Mouse (Mus musculus) liver, embryonic 14.5 days (tissue): ENCODE results near the gene Ptpra. TPM values are rescaled to one million over a fixed set of nuclear protein-coding genes. Genes with fewer than 3 reads are reported as not detected.

Source experiments
- ATAC-seq: fragments of 200-750 bp; cut with Nextera tagmentation; 2 replicates; pipeline ENCODE4 v1.8.0; 2017; ENCODE audit warnings: moderate number of reproducible peaks, mild to moderate bottlenecking, moderate library complexity; ENCODE audit not compliant: insufficient read depth
- DNase-seq, 3 experiments: peaks; one replicate each; pipeline ENCODE4 v3.0.0-alpha.2; 2012 to 2013; ENCODE audit warnings: low read depth in 3 of 3, low spot score in 3 of 3
- H3K27ac ChIP-seq: fragments of 300-500 bp; sonication (generic); 2 replicates; pipeline ENCODE4 v1.5.1; 2014; ENCODE audit warnings: moderate library complexity, mild to moderate bottlenecking, control low read depth, inconsistent platforms
- H3K27me3 ChIP-seq: fragments of 300-500 bp; sonication (generic); 2 replicates; pipeline ENCODE4 v1.6.1; 2014; ENCODE audit warnings: mild to moderate bottlenecking, low read length, moderate library complexity; ENCODE audit not compliant: control insufficient read depth, insufficient read depth
- H3K36me3 ChIP-seq: fragments of 300-500 bp; sonication (generic); replicated peaks from 2 replicates; pipeline ENCODE4 v1.6.1; 2014; ENCODE audit warnings: low read depth; ENCODE audit not compliant: control insufficient read depth, insufficient read depth
- H3K4me1 ChIP-seq, 2 experiments: fragments of 200-500 bp in 1 of 2; fragments of 300-500 bp in 1 of 2; sonication (generic) in 1 of 2; replicated peaks; 2 replicates each; pipeline ENCODE4 v1.6.1; 2012 to 2014; ENCODE audit warnings: antibody characterized with exemption in 1 of 2, inconsistent platforms in 1 of 2, low read length in 1 of 2; ENCODE audit not compliant: control insufficient read depth in 2 of 2, insufficient read depth in 2 of 2
- H3K4me2 ChIP-seq: fragments of 300-500 bp; sonication (generic); 2 replicates; pipeline ENCODE4 v1.6.1; 2014; ENCODE audit warnings: low read depth, mild to moderate bottlenecking, control low read depth, moderate library complexity
- H3K4me3 ChIP-seq, 2 experiments: fragments of 200-500 bp in 1 of 2; fragments of 300-500 bp in 1 of 2; sonication (generic) in 1 of 2; 2 replicates each; pipeline ENCODE4 v1.5.1; 2012 to 2014; ENCODE audit warnings: low read depth in 2 of 2, low read length in 2 of 2, mild to moderate bottlenecking in 2 of 2, control low read depth in 1 of 2, inconsistent platforms in 1 of 2, moderate library complexity in 1 of 2; ENCODE audit not compliant: insufficient read depth in 1 of 2
- H3K9ac ChIP-seq: fragments of 300-500 bp; sonication (generic); replicated peaks from 2 replicates; pipeline ENCODE4 v1.6.1; 2014; ENCODE audit warnings: mild to moderate bottlenecking, control low read depth, moderate library complexity
- H3K9me3 ChIP-seq: fragments of 300-500 bp; sonication (generic); 2 replicates; pipeline ENCODE4 v1.6.1; 2016; ENCODE audit warnings: low read length, mixed read lengths; ENCODE audit not compliant: control insufficient read depth
- CTCF ChIP-seq: IDR thresholded peaks from 2 replicates; pipeline ENCODE4 v1.5.1; 2016; ENCODE audit warnings: antibody characterized with exemption, low read depth, control low read depth
- EP300 ChIP-seq: IDR thresholded peaks from 2 replicates; pipeline ENCODE4 v1.6.1; 2016; ENCODE audit warnings: antibody characterized with exemption, low read depth
- WGBS: fragments of 180-500 bp; shearing (Covaris S2); extraction: QIAGEN DNeasy Blood & Tissue Kit; methylation state at CpG from one replicate; pipeline ENCODE4 v1.1.7; 2014; ENCODE audit not compliant: insufficient replicate concordance; 5-methylcytosine and 5-hydroxymethylcytosine counted together
- polyA plus RNA-seq, 2 experiments: library from polyadenylated mRNA; depleted of rRNA in 1 of 2; stranded (reverse) in 1 of 2; unstranded in 1 of 2; fragments of >200 nt; fragmentation: Nextera tagmentation in 1 of 2; extraction: Ambion mirVana in 1 of 2; gene quantifications; 2 replicates each; pipeline versions ENCODE4 v1.2.1 to v1.2.3; 2012 to 2014

The Ptpra gene
- polyA plus RNA-seq, 2 experiments, result 19.3 to 29.6 TPM

- H3K9ac ChIP-seq, result peak within 1 kb of the TSS; percentile 74
- peaks cover 3% of the 10 kb centered on the region; the same call in 1 of the 2 replicates for H3K36me3 ChIP-seq
- ATAC-seq (peak; percentile 98), DNase-seq (peak; percentile 81)
- no peaks in the 10 kb centered on the region for H3K27me3 ChIP-seq
- no peaks in the 10 kb centered on the region for H3K9me3 ChIP-seq
- TF ChIP-seq EP300 (no peak), CTCF (peak; percentile 55)
- H3K27ac ChIP-seq, result no peak within 1 kb of the TSS
- WGBS, result under 1% methylated on average over 61 of the region's 61 CpGs
- peak within 1 kb of the TSS; percentile 82 for H3K4me2 ChIP-seq
- H3K4me1 ChIP-seq, result peaks cover 3 to 11% of the 10 kb centered on the region in 2 experiments; a peak in 3 of 4 replicates
- H3K4me3 ChIP-seq, result peak within 1 kb of the TSS; percentile 63 to 75
Observed at GRCm38 (mm10) chr2:130563212-130564055, 113.4 kb downstream of the Ptpra start, which contains the start of gene Mrps26. TSS of gene Mrps26 (plus strand) at chr2:130563742.

- under 1% methylated on average over 23 of the region's 23 CpGs for WGBS
Observed at GRCm38 (mm10) chr2:130564063-130564462, 114.0 kb downstream of the Ptpra start.

GRCm38 (mm10) chr2:130564983-130565382, 114.9 kb downstream of the Ptpra start:
- Histone ChIP-seq H3K4me1 (peaks cover 3 to 11% of the 10 kb centered on the region in 2 experiments; a peak in 3 of 4 replicates), H3K27ac (no peak overlapping the region), H3K9me3 (no peaks in the 10 kb centered on the region), H3K9ac (no peak overlapping the region; the same call in 1 of the 2 replicates), H3K36me3 (peaks cover 3% of the 10 kb centered on the region; the same call in 1 of the 2 replicates), H3K27me3 (no peaks in the 10 kb centered on the region), H3K4me2 (peak overlapping the region; percentile 82), H3K4me3 (no peak overlapping the region; a peak in 1 of 4 replicates)
- ATAC-seq, result no peak
- 79% methylated on average over 8 of the region's 8 CpGs for WGBS
- DNase-seq, result no peak
- TF ChIP-seq CTCF, result no peak

More at GRCm38 (mm10) chr2:130564063-130564462, 114.0 kb downstream of the Ptpra start:
- ATAC-seq (no peak), DNase-seq (no peak)
- Histone ChIP-seq H3K27ac (no peak overlapping the region), H3K9ac (peak overlapping the region; percentile 74), H3K27me3 (no peaks in the 10 kb centered on the region), H3K4me1 (peaks cover 3 to 11% of the 10 kb centered on the region in 2 experiments; a peak in 3 of 4 replicates), H3K36me3 (peaks cover 3% of the 10 kb centered on the region; the same call in 1 of the 2 replicates), H3K9me3 (no peaks in the 10 kb centered on the region), H3K4me3 (peak overlapping the region; percentile 63 to 75), H3K4me2 (peak overlapping the region; percentile 82)
- TF ChIP-seq CTCF (no peak), EP300 (no peak)

GRCm38 (mm10) chr2:130568921-130569320, 118.8 kb downstream of the Ptpra start:
- Histone ChIP-seq H3K36me3 (peaks cover 3% of the 10 kb centered on the region; the same call in 1 of the 2 replicates), H3K27me3 (no peaks in the 10 kb centered on the region; the same call in 1 of the 2 replicates), H3K27ac (no peak overlapping the region), H3K9me3 (no peaks in the 10 kb centered on the region), H3K4me1 (peaks cover 0 to 4% of the 10 kb centered on the region in 2 experiments; a peak in 2 of 4 replicates), H3K4me2 (no peak overlapping the region), H3K9ac (no peak overlapping the region), H3K4me3 (no peak overlapping the region)
- TF ChIP-seq CTCF (no peak), EP300 (no peak)
- ATAC-seq (no peak), DNase-seq (no peak)
- 75% methylated on average over 4 of the region's 4 CpGs for WGBS

GRCm38 (mm10) chr2:130569926-130570325, 119.8 kb downstream of the Ptpra start:
- DNase-seq (no peak), ATAC-seq (no peak)
- H3K27ac ChIP-seq, result no peak overlapping the region
- H3K4me3 ChIP-seq, result no peak overlapping the region
- H3K27me3 ChIP-seq, result no peaks in the 10 kb centered on the region; the same call in 1 of the 2 replicates
- H3K36me3 ChIP-seq, result peaks cover 3% of the 10 kb centered on the region; the same call in 1 of the 2 replicates
- H3K4me1 ChIP-seq, result no peaks in the 10 kb centered on the region; a peak in 1 of 4 replicates
- no peak overlapping the region for H3K4me2 ChIP-seq
- no peak overlapping the region for H3K9ac ChIP-seq
- TF ChIP-seq EP300, result no peak
- no peak for TF ChIP-seq CTCF
- no peaks in the 10 kb centered on the region for H3K9me3 ChIP-seq
